Mouse (Mus musculus) spleen, postnatal 36 days (tissue): ENCODE measurements at regions not wholly inside any gene's neighbourhood (a gene's known extent, or its start where the extent isn't known, plus 50 kb on each side); places are given as distances from the start of the nearest gene placed in this dataset.

Experiments used
- DNase-seq, 2 experiments: peaks; one replicate each; pipeline ENCODE4 v3.0.0; 2022; ENCODE audit warnings: low spot score in 2 of 2, mixed read lengths in 1 of 2

GRCm38 (mm10) chr15:19778651-19779050 lies 670.4 kb upstream of the Cdh12 start:
- DNase-seq, result no peak

DNA sequence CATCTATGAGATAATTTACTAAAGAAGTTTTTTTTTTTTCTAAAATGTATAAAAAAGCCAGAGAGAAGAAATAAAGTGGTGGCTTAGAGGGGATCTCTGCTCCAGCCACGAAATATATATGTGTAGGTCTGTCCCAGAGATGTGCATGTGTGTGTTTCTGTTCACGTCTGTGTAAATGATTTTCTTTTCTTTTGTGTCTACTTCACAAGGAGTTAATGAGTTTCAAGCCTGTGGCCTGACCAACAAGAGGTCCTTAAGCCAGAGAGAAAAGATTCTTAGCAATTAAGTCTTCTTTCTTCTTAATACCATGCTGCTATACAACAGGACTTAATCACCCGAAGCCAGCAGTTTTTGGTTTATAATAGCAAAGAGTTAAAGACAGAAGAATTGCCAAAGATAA lies 665.2 kb upstream of the Cdh12 start:
- DNase-seq, result no peak

GRCm38 (mm10) chr15:19806994-19807393 lies 642.1 kb upstream of the Cdh12 start:
- no peak for DNase-seq

- no peak for DNase-seq
These were observed 635.4 kb upstream of the Cdh12 start for GRCm38 (mm10) chr15:19813647-19814046.

DNA sequence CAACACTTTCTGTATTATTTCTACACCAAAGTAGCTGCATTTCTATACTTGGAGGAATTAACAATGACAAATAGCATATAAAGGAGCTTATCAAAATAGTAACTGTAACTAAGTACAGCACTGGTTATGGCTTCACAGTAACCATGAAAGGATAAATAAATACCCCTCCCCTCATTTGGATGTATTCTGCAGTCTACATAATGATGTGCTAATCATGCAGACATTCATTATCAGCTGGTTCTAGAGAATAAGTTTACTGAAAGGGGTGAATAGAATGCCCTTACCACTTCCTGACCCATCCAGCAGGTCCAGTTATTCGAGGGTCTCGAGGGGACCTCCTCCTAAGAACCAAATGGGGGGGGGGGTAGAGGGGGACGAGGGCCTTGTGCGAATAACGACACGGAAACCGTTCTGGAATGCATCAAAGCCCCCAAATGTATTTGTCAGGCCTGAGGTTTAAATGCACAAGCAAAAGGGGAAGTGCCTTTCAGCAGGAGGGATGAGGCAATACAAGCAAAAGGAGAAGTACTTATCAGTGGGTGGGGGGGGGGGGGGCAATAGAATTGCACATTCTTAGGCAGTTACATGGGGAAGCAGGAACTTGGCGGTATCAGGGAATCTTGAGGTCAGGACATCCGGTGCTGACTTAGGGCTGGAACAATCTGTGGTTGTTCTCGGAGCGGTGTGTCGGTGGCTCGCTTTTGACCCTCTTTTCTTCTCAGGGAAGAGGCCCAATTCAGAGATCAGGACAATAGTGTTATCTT lies 592.0 kb upstream of the Cdh12 start:
- peak; percentile 34 to 36 for DNase-seq

DNA sequence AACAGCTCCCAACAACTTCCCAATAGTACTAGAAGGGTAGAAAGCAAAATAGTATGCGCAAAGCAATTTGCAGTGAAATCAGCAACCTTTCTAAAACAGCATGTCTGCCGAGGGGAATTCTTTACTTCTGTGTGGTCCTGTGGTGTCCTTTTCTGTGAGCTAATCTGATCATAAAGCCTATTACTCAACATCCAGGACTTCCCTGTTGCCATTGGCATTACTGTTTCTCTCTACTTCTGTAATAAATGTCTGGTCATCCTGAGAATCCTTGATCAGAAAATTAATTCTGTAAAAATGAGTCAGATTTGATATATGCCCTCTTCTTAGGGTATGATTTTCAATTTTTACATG lies 591.4 kb upstream of the Cdh12 start:
- DNase-seq, result no peak

DNA sequence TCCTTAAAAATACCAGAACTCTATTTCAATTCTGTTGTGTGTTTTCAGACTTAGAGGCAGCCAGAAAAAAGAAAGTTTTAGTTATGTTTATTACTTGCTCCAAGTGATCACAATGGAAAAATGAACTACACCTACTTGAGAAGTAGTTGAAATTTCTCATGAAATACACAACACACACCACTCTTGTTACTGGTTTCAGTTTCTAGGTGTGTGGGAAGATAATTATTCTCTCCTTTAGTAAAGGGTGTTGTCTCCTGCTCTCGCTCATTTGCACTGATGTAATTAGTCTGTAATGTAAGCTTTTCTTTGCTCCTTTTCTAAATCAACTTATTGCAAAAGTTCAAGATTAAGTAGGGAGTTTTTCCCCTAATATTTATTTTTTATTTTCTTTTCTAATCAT lies 590.4 kb upstream of the Cdh12 start:
- DNase-seq, result no peak

DNA sequence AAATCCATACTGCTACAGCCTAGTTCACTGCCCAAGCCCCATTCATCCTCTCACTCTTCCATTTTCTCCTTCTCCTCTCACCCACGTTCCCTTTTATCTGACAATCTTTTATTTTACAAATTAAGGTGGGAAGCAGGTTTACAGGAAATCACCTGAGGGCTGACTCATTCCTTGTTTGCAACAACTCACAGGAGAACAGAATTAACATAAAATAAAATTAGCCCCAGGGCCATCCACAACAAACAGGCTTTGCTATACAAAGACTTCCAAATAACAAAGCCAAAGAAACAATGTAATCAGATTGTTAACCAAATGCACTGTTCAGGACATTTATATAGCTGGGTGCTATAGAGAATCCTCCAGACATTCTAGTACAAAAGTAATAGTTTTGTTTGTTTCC lies 585.1 kb upstream of the Cdh12 start:
- no peak for DNase-seq

DNA sequence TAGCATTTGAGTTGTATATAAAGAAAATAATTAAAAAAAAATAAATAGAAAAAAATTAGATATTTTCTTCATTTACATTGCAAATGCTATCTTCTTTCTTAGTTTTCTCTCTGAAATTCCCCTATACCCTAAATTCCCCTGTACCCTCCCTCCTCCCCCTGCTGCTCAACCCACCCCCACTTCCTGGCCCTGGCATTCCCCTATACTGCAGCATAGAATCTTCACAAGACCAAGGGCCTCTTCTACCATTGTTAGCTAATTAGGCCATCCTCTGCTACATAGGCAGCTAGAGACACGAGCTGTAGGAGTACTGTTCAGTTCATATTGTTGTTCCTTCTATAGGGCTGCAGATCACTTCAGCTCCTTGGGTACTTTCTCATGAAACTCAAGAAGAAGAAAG lies 582.5 kb upstream of the Cdh12 start:
- no peak for DNase-seq

GRCm38 (mm10) chr15:19869041-19869440 lies 580.0 kb upstream of the Cdh12 start:
- DNase-seq, result no peak

GRCm38 (mm10) chr15:19872611-19873010 lies 576.5 kb upstream of the Cdh12 start:
- DNase-seq, result no peak
